Mouse (Mus musculus): ENCODE results near the gene Zfp93. TPM values are rescaled to one million over a fixed set of nuclear protein-coding genes. Genes with fewer than 3 reads are reported as not detected.

The Zfp93 gene
- total RNA-seq, 2 experiments from 2014 or later = 3.1 to 4.9 TPM

DNA sequence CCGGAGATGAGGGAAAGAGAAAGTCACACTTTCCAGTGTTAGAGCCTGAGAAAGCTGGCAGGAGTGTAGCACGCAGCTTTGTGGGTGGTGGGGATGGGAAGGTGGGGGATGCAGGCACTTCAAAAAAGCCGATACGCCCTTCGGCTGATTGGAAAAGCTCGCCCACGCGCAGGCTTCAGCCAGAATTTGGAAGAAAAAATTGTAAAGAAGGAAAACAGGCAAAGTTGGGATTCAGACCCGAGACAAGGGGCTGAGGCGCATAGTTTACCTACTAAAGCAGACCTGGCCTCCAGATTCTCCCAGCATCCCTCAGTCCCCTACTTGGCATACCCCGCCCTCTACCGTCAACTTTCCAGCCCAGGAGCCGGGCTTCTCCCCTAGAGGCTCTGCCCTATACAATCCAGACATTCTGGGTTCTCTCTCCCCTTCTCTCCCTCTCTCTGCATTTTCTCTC is 55.5 kb downstream of the Zfp93 start:
- intact Hi-C loops (cut with DNase I) = no loop called here
- no peak for DNase-seq

DNA sequence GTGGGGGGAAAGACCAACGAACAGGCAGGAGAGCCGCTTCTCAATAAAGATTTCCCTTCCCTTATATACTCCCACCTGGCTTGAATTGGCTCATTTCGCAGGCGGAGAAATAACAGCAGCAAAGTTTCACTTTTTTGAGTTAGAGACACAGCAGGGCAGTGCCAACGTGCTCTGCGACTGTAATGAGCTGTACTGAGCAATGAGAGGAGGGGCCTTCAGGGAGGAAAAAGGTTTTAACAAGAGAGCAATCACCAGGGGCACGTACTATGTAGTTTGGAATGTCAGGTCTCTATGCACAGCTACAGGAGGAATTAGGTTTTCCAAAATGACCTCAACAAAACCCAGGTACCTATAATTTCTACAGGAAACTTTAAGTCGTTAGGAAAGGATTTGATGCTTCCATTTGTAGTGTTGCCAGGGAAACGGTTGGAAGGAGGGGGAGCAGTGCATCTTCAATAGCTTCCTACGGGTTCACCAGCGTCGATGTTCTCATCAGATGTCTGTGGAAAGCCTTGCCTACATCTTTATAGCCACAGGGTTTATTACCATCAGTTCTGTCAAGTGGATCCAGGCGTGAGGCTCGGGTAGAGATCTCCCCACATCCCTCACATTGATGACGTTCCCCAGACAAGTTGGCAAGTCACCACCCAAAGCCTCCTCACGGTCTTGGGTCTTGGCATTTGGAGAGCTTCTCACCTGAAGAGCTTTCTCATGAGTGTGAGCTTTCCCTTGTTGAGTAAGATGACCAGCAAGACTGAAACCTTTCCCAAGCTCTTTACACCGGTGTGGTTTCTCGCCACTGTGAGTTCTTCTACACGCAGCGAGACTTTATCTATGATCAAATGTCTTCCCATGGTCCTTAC is 56.3 kb downstream of the Zfp93 start:
- intact Hi-C loops (cut with DNase I) = no loop called here
- no peak for DNase-seq

Other genes starting within 250 kb of the Zfp93 start
- not detected for gene Vmn1r183, start 217.2 kb upstream of the Zfp93 start, total RNA-seq (2021)
- gene Zfp180, start 188.5 kb upstream of the Zfp93 start, total RNA-seq (2021) = 10 to 100 TPM; 10.4 to 11.0 TPM
- 1 to 10 TPM; 3.1 to 5.1 TPM for gene Zfp112, start 158.1 kb upstream of the Zfp93 start, total RNA-seq (2021)
- 1 to 10 TPM; 6.7 to 6.8 TPM for gene Zfp235, start 136.3 kb upstream of the Zfp93 start, total RNA-seq (2021)
- under 1 TPM; 0.12 to 0.15 TPM for gene Zfp114, start 95.4 kb upstream of the Zfp93 start, total RNA-seq (2021)
- 1 to 10 TPM; 4.0 to 5.0 TPM for gene Zfp111, start 59.0 kb upstream of the Zfp93 start, total RNA-seq (2021)
- 1 to 10 TPM; 1.9 to 2.1 TPM for gene Zfp109, start 32.9 kb upstream of the Zfp93 start, total RNA-seq (2021)
- gene Zfp108, start 15.6 kb upstream of the Zfp93 start, total RNA-seq (2021) = 1 to 10 TPM; 1.8 to 1.9 TPM
- 1 to 10 TPM; 3.3 to 4.0 TPM for gene Zfp61, start 30.8 kb downstream of the Zfp93 start, total RNA-seq (2021)
- gene Zfp94, start 46.2 kb downstream of the Zfp93 start, total RNA-seq (2021) = 1 to 10 TPM; 1.7 to 2.1 TPM
- gene Tescl, start 63.5 kb downstream of the Zfp93 start, total RNA-seq (2021) = not detected
- gene Lypd5, start 78.8 kb downstream of the Zfp93 start, total RNA-seq (2021) = not detected
- gene Kcnn4, start 99.8 kb downstream of the Zfp93 start, total RNA-seq (2021) = 1 to 10 TPM; 1.0 to 3.3 TPM
- gene Smg9, start 129.2 kb downstream of the Zfp93 start, total RNA-seq (2021) = 10 to 100 TPM in 1 of 2 experiments, 1 to 10 TPM in 1; 9.4 to 10.2 TPM
- gene Irgc1, start 181.9 kb downstream of the Zfp93 start, total RNA-seq (2021) = not detected
- 1 to 10 TPM; 3.5 to 4.0 TPM for gene Plaur, start 192.1 kb downstream of the Zfp93 start, total RNA-seq (2021)
- gene Cadm4, start 211.6 kb downstream of the Zfp93 start, total RNA-seq (2021) = 10 to 100 TPM; 14.3 to 14.7 TPM
- gene Zfp428, start 236.6 kb downstream of the Zfp93 start, total RNA-seq (2021) = 10 to 100 TPM; 13.8 to 14.7 TPM
- not detected for gene AC161166.1, start 242.0 kb downstream of the Zfp93 start, total RNA-seq (2021)

All from heart, postnatal 14 days (tissue).